ENCODE assay signal across 9 mouse cellular contexts in genomic region chr2:154549886-154550189, GRCm38 (mm10). TPM values are rescaled to one million over a fixed set of nuclear protein-coding genes. Genes with fewer than 3 reads are reported as not detected.
A peak's percentile ranks its signal among the peaks of the same experiment; 100 is the strongest.
DNase-seq lines count a peak whose midpoint lies in the region; ATAC-seq and TF ChIP-seq lines count a peak whose summit lies in the region.
"Had no signal": no experiment of that assay in that cellular context is flagged by ENCODE, and none has a peak within 500 bp of the region (broad histone marks: within the 10 kb centered on the region; RNA-seq: fewer than 3 reads in every experiment).

No protein-coding gene starts in this region.

- no peaks in the 10 kb centered on the region for H3K36me3 ChIP-seq in heart, embryonic 10.5 days
- no peaks in the 10 kb centered on the region for H3K36me3 ChIP-seq in testis, adult 2 months (ENCODE audit: control insufficient read depth, insufficient read depth, low read length)
- no peaks in the 10 kb centered on the region for H3K36me3 ChIP-seq in liver, embryonic 13.5 days
- H3K36me3 ChIP-seq in stomach, postnatal 0 days (ENCODE audit: control insufficient read depth, insufficient read depth, low read length), result no peaks in the 10 kb centered on the region

- intact Hi-C loops in heart, postnatal 10 days (cut with DNase I), result no loop called here

- no peak for ATAC-seq in liver, embryonic 13.5 days (ENCODE audit: low read depth)
- ATAC-seq in stomach, postnatal 0 days (ENCODE audit: low FRiP score, low TSS enrichment), result no peak

- peaks cover 62% of the 10 kb centered on the region for H3K27me3 ChIP-seq in heart, embryonic 10.5 days (ENCODE audit: insufficient read depth, poor library complexity, severe bottlenecking)
- H3K27me3 ChIP-seq in testis, adult 2 months (ENCODE audit: control insufficient read depth, insufficient read depth, low read length), result no peaks in the 10 kb centered on the region
- peaks cover 41% of the 10 kb centered on the region for H3K27me3 ChIP-seq in liver, embryonic 13.5 days
- no peaks in the 10 kb centered on the region for H3K27me3 ChIP-seq in stomach, postnatal 0 days (ENCODE audit: control insufficient read depth, insufficient read depth, low read length)

- H3K27ac ChIP-seq in heart, embryonic 10.5 days, result no peak overlapping the region
- H3K27ac ChIP-seq in testis, adult 2 months (ENCODE audit: control insufficient read depth, insufficient read depth, low read depth, low read length), result no peak overlapping the region; the same call in 1 of the 2 replicates
- no peak overlapping the region for H3K27ac ChIP-seq in liver, embryonic 13.5 days
- no peak overlapping the region for H3K27ac ChIP-seq in stomach, postnatal 0 days (replicated peaks)

- 14% methylated on average over 20 of the region's 20 CpGs for WGBS in heart, embryonic 10.5 days
- WGBS in liver, embryonic 13.5 days (ENCODE audit: insufficient replicate concordance), result 13% methylated on average over 20 of the region's 20 CpGs
- 19% methylated on average over 20 of the region's 20 CpGs for WGBS in stomach, postnatal 0 days

- TF ChIP-seq POLR2A in testis, adult 2 months (IDR thresholded peaks at IDR 0.05; ENCODE audit: control insufficient read depth, low read depth, low read length), result peak; percentile 7; the same call in 1 of the 2 replicates

- peak overlapping the region; percentile 67 for H3K4me3 ChIP-seq in heart, embryonic 10.5 days
- H3K4me3 ChIP-seq in testis, adult 2 months (ENCODE audit: control insufficient read depth, low read depth, low read length), result peak overlapping the region; percentile 93
- H3K4me3 ChIP-seq in liver, embryonic 13.5 days (replicated peaks), result peak overlapping the region; percentile 49
- peak overlapping the region; percentile 37 for H3K4me3 ChIP-seq in stomach, postnatal 0 days (ENCODE audit: low read depth, low read length)

- no peak for TF ChIP-seq CTCF in testis, adult 2 months (IDR thresholded peaks at IDR 0.05; ENCODE audit: control insufficient read depth, insufficient read depth, insufficient replicate concordance, low read depth, low read length)
- TF ChIP-seq CTCF in stomach, postnatal 0 days (IDR thresholded peaks at IDR 0.05; ENCODE audit: low read depth), result no peak; the same call in 1 of the 2 replicates

- TF ChIP-seq EP300 in stomach, postnatal 0 days (optimal IDR thresholded peaks at IDR 0.05), result no peak

- H3K4me1 ChIP-seq in heart, embryonic 10.5 days, result peaks cover 26% of the 10 kb centered on the region
- peaks cover 13% of the 10 kb centered on the region for H3K4me1 ChIP-seq in testis, adult 2 months (ENCODE audit: control insufficient read depth, insufficient read depth, low read length)
- peaks cover 32% of the 10 kb centered on the region for H3K4me1 ChIP-seq in liver, embryonic 13.5 days (replicated peaks)
- H3K4me1 ChIP-seq in stomach, postnatal 0 days (replicated peaks; ENCODE audit: control insufficient read depth, insufficient read depth), result peaks cover 10% of the 10 kb centered on the region; the same call in 1 of the 2 replicates

- no peaks in the 10 kb centered on the region for H3K9me3 ChIP-seq in heart, embryonic 10.5 days
- H3K9me3 ChIP-seq in liver, embryonic 13.5 days (replicated peaks), result no peaks in the 10 kb centered on the region
- H3K9me3 ChIP-seq in stomach, postnatal 0 days (ENCODE audit: control insufficient read depth, low read length), result no peaks in the 10 kb centered on the region

- no peak overlapping the region for H3K9ac ChIP-seq in liver, embryonic 13.5 days
- H3K9ac ChIP-seq in stomach, postnatal 0 days (ENCODE audit: low read length), result no peak overlapping the region

- no peak for DNase-seq in heart, embryonic 10.5 days (ENCODE audit: low spot score)
- no peak for DNase-seq in heart, postnatal 10 days
- DNase-seq in testis, postnatal 10 days (ENCODE audit: low spot score), result no peak
- no peak for DNase-seq in liver, embryonic 13.5 days
- DNase-seq in stomach, postnatal 0 days (ENCODE audit: low spot score), result no peak
- DNase-seq in cerebellum, adult 11 months, result no peak
- no peak for DNase-seq in gastrocnemius, adult 18-20 months (ENCODE audit: low spot score)

- H3K4me2 ChIP-seq in liver, embryonic 13.5 days, result peak overlapping the region; percentile 81
- peak overlapping the region; percentile 76 for H3K4me2 ChIP-seq in stomach, postnatal 0 days (replicated peaks; ENCODE audit: low read depth)

RNA-seq across cellular contexts. Expression of gene Actl10, which starts 1.7 kb away (rescaled TPM):
- 0.31 and 0.43 TPM in 2 replicates for polyA plus RNA-seq in heart, embryonic 10.5 days (2016; fragmentation: Nextera tagmentation; extraction: Ambion mirVana)
- total RNA-seq in heart, postnatal 10 days (2021), result under 1 TPM in 1 of 2 experiments, not detected in 1; 0.22 TPM
- 39.7 and 44.2 TPM in 2 replicates for polyA plus RNA-seq in testis, adult 2 months (2012; rRNA removed)
- not detected in 2 replicates for polyA plus RNA-seq in liver, embryonic 13.5 days (2015; fragmentation: Nextera tagmentation; extraction: Ambion mirVana)
- not detected in 2 replicates for polyA plus RNA-seq in stomach, postnatal 0 days (2015; fragmentation: Nextera tagmentation; extraction: Ambion mirVana)
- total RNA-seq in gastrocnemius, adult 18-20 months (2021), result not detected

RNA-seq across cellular contexts. Expression of gene 1700003F12Rik, which starts 3.0 kb away (rescaled TPM):
- 1.2 and 1.5 TPM in 2 replicates for polyA plus RNA-seq in heart, embryonic 10.5 days (2016; fragmentation: Nextera tagmentation; extraction: Ambion mirVana)
- total RNA-seq in heart, postnatal 10 days (2021), result under 1 TPM; 0.38 to 0.40 TPM
- 828 and 1,092 TPM in 2 replicates for polyA plus RNA-seq in testis, adult 2 months (2012; rRNA removed)
- 1.3 and 1.5 TPM in 2 replicates for polyA plus RNA-seq in liver, embryonic 13.5 days (2015; fragmentation: Nextera tagmentation; extraction: Ambion mirVana)
- polyA plus RNA-seq in stomach, postnatal 0 days (2015; fragmentation: Nextera tagmentation; extraction: Ambion mirVana), result 0.87 and 0.89 TPM in 2 replicates
- total RNA-seq in gastrocnemius, adult 18-20 months (2021), result not detected
- total RNA-seq: adrenal gland, postnatal 25 days had no signal

RNA-seq across cellular contexts. Expression of gene Necab3, which starts 8.9 kb away (rescaled TPM):
- polyA plus RNA-seq in heart, embryonic 10.5 days (2016; fragmentation: Nextera tagmentation; extraction: Ambion mirVana), result 0.94 and 1.6 TPM in 2 replicates
- total RNA-seq in heart, postnatal 10 days (2021), result 1 to 10 TPM; 1.3 to 1.8 TPM
- polyA plus RNA-seq in testis, adult 2 months (2012; rRNA removed), result 62.9 and 65.1 TPM in 2 replicates
- polyA plus RNA-seq in liver, embryonic 13.5 days (2015; fragmentation: Nextera tagmentation; extraction: Ambion mirVana), result 0.81 and 0.88 TPM in 2 replicates
- 0.50 and 0.70 TPM in 2 replicates for polyA plus RNA-seq in stomach, postnatal 0 days (2015; fragmentation: Nextera tagmentation; extraction: Ambion mirVana)
- under 1 TPM; 0.30 to 0.36 TPM for total RNA-seq in gastrocnemius, adult 18-20 months (2021)

RNA-seq across cellular contexts. Expression of gene E2f1, which starts 19.9 kb away (rescaled TPM):
- 18.0 and 18.6 TPM in 2 replicates for polyA plus RNA-seq in heart, embryonic 10.5 days (2016; fragmentation: Nextera tagmentation; extraction: Ambion mirVana)
- total RNA-seq in heart, postnatal 10 days (2021), result 10 to 100 TPM; 10.2 to 10.4 TPM
- polyA plus RNA-seq in testis, adult 2 months (2012; rRNA removed), result 4.5 and 5.9 TPM in 2 replicates
- polyA plus RNA-seq in liver, embryonic 13.5 days (2015; fragmentation: Nextera tagmentation; extraction: Ambion mirVana), result 16.6 and 17.7 TPM in 2 replicates
- polyA plus RNA-seq in stomach, postnatal 0 days (2015; fragmentation: Nextera tagmentation; extraction: Ambion mirVana), result 5.7 and 6.1 TPM in 2 replicates
- total RNA-seq in gastrocnemius, adult 18-20 months (2021), result under 1 TPM; 0.28 to 0.30 TPM

RNA-seq across cellular contexts. Expression of gene Pxmp4, which starts 53.7 kb away (rescaled TPM):
- polyA plus RNA-seq in heart, embryonic 10.5 days (2016; fragmentation: Nextera tagmentation; extraction: Ambion mirVana), result 19.9 and 21.5 TPM in 2 replicates
- total RNA-seq in heart, postnatal 10 days (2021), result 10 to 100 TPM; 25.7 to 26.8 TPM
- polyA plus RNA-seq in testis, adult 2 months (2012; rRNA removed), result 3.3 TPM in 2 replicates
- polyA plus RNA-seq in liver, embryonic 13.5 days (2015; fragmentation: Nextera tagmentation; extraction: Ambion mirVana), result 26.8 and 28.9 TPM in 2 replicates
- 49.7 and 52.8 TPM in 2 replicates for polyA plus RNA-seq in stomach, postnatal 0 days (2015; fragmentation: Nextera tagmentation; extraction: Ambion mirVana)
- total RNA-seq in gastrocnemius, adult 18-20 months (2021), result 10 to 100 TPM; 12.3 to 14.1 TPM

Comparison
In these comparisons a context has a peak if more than half of its experiments do, and no peak if none do; other contexts are left out.
1. H3K4me3 ChIP-seq: peak in every context shown above with its lines; median percentile 93 in testis, adult 2 months; 67 in heart, embryonic 10.5 days; 49 in liver, embryonic 13.5 days; 37 in stomach, postnatal 0 days.
2. RNA of gene Actl10, which starts 1.7 kb away (polyA plus RNA-seq): 39.7 to 44.2 TPM in testis, adult 2 months; 0.31 to 0.43 TPM in heart, embryonic 10.5 days, not detected in stomach, postnatal 0 days and not detected in liver, embryonic 13.5 days; every median in the first group is over 10 times any median in the second.
3. RNA of gene 1700003F12Rik, which starts 3.0 kb away (polyA plus RNA-seq): 828 to 1,092 TPM in testis, adult 2 months; 1.3 to 1.5 TPM in liver, embryonic 13.5 days, 1.2 to 1.5 TPM in heart, embryonic 10.5 days and 0.87 to 0.89 TPM in stomach, postnatal 0 days; every median in the first group is over 100 times any median in the second.
4. RNA of gene Necab3, which starts 8.9 kb away (polyA plus RNA-seq): 62.9 to 65.1 TPM in testis, adult 2 months; 0.94 to 1.6 TPM in heart, embryonic 10.5 days, 0.81 to 0.88 TPM in liver, embryonic 13.5 days and 0.50 to 0.70 TPM in stomach, postnatal 0 days; every median in the first group is over 10 times any median in the second.